Mouse (Mus musculus) stomach, postnatal 0 days (tissue): ENCODE data around the gene Slco2a1.

ENCODE experiments used
- CTCF ChIP-seq: IDR thresholded peaks from 2 replicates; pipeline ENCODE4 v1.5.1; 2016; ENCODE audit warnings: antibody characterized with exemption, low read depth, mild to moderate bottlenecking, moderate library complexity
- EP300 ChIP-seq: optimal IDR thresholded peaks from 2 replicates; pipeline ENCODE3; 2016; ENCODE audit warnings: antibody characterized with exemption

GRCm38 (mm10) chr9:102955866-102956265 is 32.6 kb upstream of the Slco2a1 start:
- TF ChIP-seq CTCF (no peak), EP300 (no peak)
